Mouse (Mus musculus) midbrain, embryonic 13.5 days (tissue): Measurements from ENCODE around the gene Fuca1. TPM values are rescaled to one million over a fixed set of nuclear protein-coding genes. Genes with fewer than 3 reads are reported as not detected.

Source experiments
- ATAC-seq: fragments of 200-750 bp; cut with Nextera tagmentation; 2 replicates; pipeline ENCODE4 v1.8.0; 2017; ENCODE audit warnings: mild to moderate bottlenecking, moderate TSS enrichment, moderate library complexity
- H3K27ac ChIP-seq: fragments of 300-500 bp; sonication (generic); 2 replicates; pipeline ENCODE4 v1.5.1; 2015; ENCODE audit warnings: inconsistent platforms, mild to moderate bottlenecking, moderate library complexity
- H3K27me3 ChIP-seq: fragments of 300-500 bp; sonication (generic); 2 replicates; pipeline ENCODE4 v1.6.1; 2015; ENCODE audit warnings: mild to moderate bottlenecking, inconsistent platforms
- H3K36me3 ChIP-seq: fragments of 300-500 bp; sonication (generic); 2 replicates; pipeline ENCODE4 v1.6.1; 2015; ENCODE audit warnings: mild to moderate bottlenecking, inconsistent platforms
- H3K4me1 ChIP-seq: fragments of 300-500 bp; sonication (generic); replicated peaks from 2 replicates; pipeline ENCODE4 v1.6.1; 2015; ENCODE audit warnings: inconsistent platforms
- H3K4me2 ChIP-seq: fragments of 300-500 bp; sonication (generic); replicated peaks from 2 replicates; pipeline ENCODE4 v1.6.1; 2015; ENCODE audit warnings: moderate library complexity, mild to moderate bottlenecking, inconsistent platforms
- H3K4me3 ChIP-seq: fragments of 300-500 bp; sonication (generic); replicated peaks from 2 replicates; pipeline ENCODE4 v1.5.1; 2015; ENCODE audit warnings: mild to moderate bottlenecking, inconsistent platforms
- H3K9ac ChIP-seq: fragments of 300-500 bp; sonication (generic); replicated peaks from 2 replicates; pipeline ENCODE4 v1.6.1; 2015; ENCODE audit warnings: mild to moderate bottlenecking, inconsistent platforms
- H3K9me3 ChIP-seq: fragments of 300-500 bp; sonication (generic); 2 replicates; pipeline ENCODE4 v1.6.1; 2016; ENCODE audit warnings: mild to moderate bottlenecking, inconsistent platforms
- WGBS: fragments of 180-500 bp; shearing (Covaris S2); methylation state at CpG from one replicate; pipeline ENCODE4 v1.1.7; 2015; 5-methylcytosine and 5-hydroxymethylcytosine counted together
- polyA plus RNA-seq: library from polyadenylated mRNA; unstranded; fragments of >200 nt; fragmentation: Nextera tagmentation; extraction: Ambion mirVana; gene quantifications from 2 replicates; pipeline ENCODE4 v1.2.1, GENCODE M21; 2015

Fuca1 gene
- polyA plus RNA-seq, 1 experiment from 2014 or later, result 49.5 TPM

- Histone ChIP-seq H3K27me3 (no peaks in the 10 kb centered on the region), H3K9me3 (no peaks in the 10 kb centered on the region), H3K4me2 (no peak overlapping the region), H3K4me3 (no peak overlapping the region), H3K36me3 (no peaks in the 10 kb centered on the region), H3K4me1 (no peaks in the 10 kb centered on the region), H3K27ac (no peak overlapping the region), H3K9ac (no peak overlapping the region)
- 71% methylated on average over 4 of the region's 4 CpGs for WGBS
- no peak for ATAC-seq
These were observed 27.7 kb upstream of the Fuca1 start for GRCm38 (mm10) chr4:135892884-135893283.

- Histone ChIP-seq H3K9ac (no peak within 1 kb of the TSS), H3K9me3 (no peaks in the 10 kb centered on the region), H3K27ac (no peak within 1 kb of the TSS), H3K4me3 (no peak within 1 kb of the TSS), H3K27me3 (no peaks in the 10 kb centered on the region), H3K4me2 (no peak within 1 kb of the TSS), H3K4me1 (no peaks in the 10 kb centered on the region), H3K36me3 (no peaks in the 10 kb centered on the region)
- ATAC-seq, result no peak
- 58% methylated on average over 8 of the region's 8 CpGs for WGBS
These were observed 25.4 kb upstream of the Fuca1 start, which contains the start of gene Cnr2 for GRCm38 (mm10) chr4:135895071-135895571. TSS of gene Cnr2 (plus strand) at chr4:135895394.

GRCm38 (mm10) chr4:135896157-135896556, 24.4 kb upstream of the Fuca1 start:
- Histone ChIP-seq H3K4me3 (no peak overlapping the region), H3K4me2 (no peak overlapping the region), H3K36me3 (no peaks in the 10 kb centered on the region), H3K9me3 (no peaks in the 10 kb centered on the region), H3K4me1 (no peaks in the 10 kb centered on the region), H3K27ac (no peak overlapping the region), H3K9ac (no peak overlapping the region), H3K27me3 (no peaks in the 10 kb centered on the region)
- no peak for ATAC-seq
- 78% methylated on average over 6 of the region's 6 CpGs for WGBS

- H3K4me1 ChIP-seq, result no peaks in the 10 kb centered on the region
These were observed 22.0 kb upstream of the Fuca1 start for GRCm38 (mm10) chr4:135898380-135899049.

GRCm38 (mm10) chr4:135899050-135899448, 21.5 kb upstream of the Fuca1 start:
- Histone ChIP-seq H3K4me2 (no peak overlapping the region), H3K36me3 (no peaks in the 10 kb centered on the region), H3K9ac (no peak overlapping the region), H3K4me1 (no peaks in the 10 kb centered on the region), H3K9me3 (no peaks in the 10 kb centered on the region), H3K27me3 (no peaks in the 10 kb centered on the region), H3K4me3 (no peak overlapping the region), H3K27ac (no peak overlapping the region)
- ATAC-seq, result no peak
- 87% methylated on average over 7 of the region's 7 CpGs for WGBS

More at GRCm38 (mm10) chr4:135898380-135899049, 22.0 kb upstream of the Fuca1 start:
- Histone ChIP-seq H3K27ac (no peak overlapping the region), H3K36me3 (no peaks in the 10 kb centered on the region), H3K9me3 (no peaks in the 10 kb centered on the region), H3K4me2 (no peak overlapping the region), H3K9ac (no peak overlapping the region), H3K27me3 (no peaks in the 10 kb centered on the region), H3K4me3 (no peak overlapping the region)
- no peak for ATAC-seq
- 80% methylated on average over 9 of the region's 9 CpGs for WGBS

GRCm38 (mm10) chr4:135900008-135900407, 20.5 kb upstream of the Fuca1 start:
- no peak for ATAC-seq
- no peaks in the 10 kb centered on the region for H3K4me1 ChIP-seq
- 79% methylated on average over 5 of the region's 5 CpGs for WGBS

GRCm38 (mm10) chr4:135902606-135903242, 17.8 kb upstream of the Fuca1 start:
- H3K27me3 ChIP-seq, result no peaks in the 10 kb centered on the region
- H3K4me3 ChIP-seq, result no peak overlapping the region
- no peak overlapping the region for H3K27ac ChIP-seq
- no peaks in the 10 kb centered on the region for H3K9me3 ChIP-seq
- WGBS, result 89% methylated on average over 4 of the region's 4 CpGs
- H3K36me3 ChIP-seq, result no peaks in the 10 kb centered on the region
- no peak for ATAC-seq
- no peak overlapping the region for H3K9ac ChIP-seq
- H3K4me1 ChIP-seq, result no peaks in the 10 kb centered on the region
- H3K4me2 ChIP-seq, result no peak overlapping the region

More at GRCm38 (mm10) chr4:135900008-135900407, 20.5 kb upstream of the Fuca1 start:
- no peak overlapping the region for H3K9ac ChIP-seq
- H3K27me3 ChIP-seq, result no peaks in the 10 kb centered on the region
- no peaks in the 10 kb centered on the region for H3K36me3 ChIP-seq
- no peak overlapping the region for H3K27ac ChIP-seq
- H3K4me2 ChIP-seq, result no peak overlapping the region
- no peak overlapping the region for H3K4me3 ChIP-seq
- no peaks in the 10 kb centered on the region for H3K9me3 ChIP-seq

GRCm38 (mm10) chr4:135904810-135905209, 15.7 kb upstream of the Fuca1 start:
- no peaks in the 10 kb centered on the region for H3K36me3 ChIP-seq
- no peaks in the 10 kb centered on the region for H3K27me3 ChIP-seq
- H3K4me1 ChIP-seq, result no peaks in the 10 kb centered on the region
- H3K9ac ChIP-seq, result no peak overlapping the region
- no peak for ATAC-seq
- no peak overlapping the region for H3K4me2 ChIP-seq
- H3K27ac ChIP-seq, result no peak overlapping the region
- H3K9me3 ChIP-seq, result no peaks in the 10 kb centered on the region
- WGBS, result 53% methylated on average over 1 of the region's 1 CpGs
- no peak overlapping the region for H3K4me3 ChIP-seq

- H3K27ac ChIP-seq, result no peak overlapping the region
- H3K9me3 ChIP-seq, result no peaks in the 10 kb centered on the region
- WGBS, result 90% methylated on average over 3 of the region's 3 CpGs
- H3K9ac ChIP-seq, result no peak overlapping the region
- ATAC-seq, result no peak
- H3K4me2 ChIP-seq, result no peak overlapping the region
- H3K27me3 ChIP-seq, result no peaks in the 10 kb centered on the region
- no peak overlapping the region for H3K4me3 ChIP-seq
- H3K36me3 ChIP-seq, result no peaks in the 10 kb centered on the region
- no peaks in the 10 kb centered on the region for H3K4me1 ChIP-seq
These were observed 13.9 kb upstream of the Fuca1 start for GRCm38 (mm10) chr4:135906633-135907032.

GRCm38 (mm10) chr4:135909326-135910066, 11.0 kb upstream of the Fuca1 start:
- Histone ChIP-seq H3K4me2 (no peak overlapping the region), H3K9ac (no peak overlapping the region), H3K4me1 (peaks cover 12% of the 10 kb centered on the region), H3K9me3 (no peaks in the 10 kb centered on the region), H3K4me3 (no peak overlapping the region), H3K27ac (no peak overlapping the region), H3K27me3 (no peaks in the 10 kb centered on the region), H3K36me3 (no peaks in the 10 kb centered on the region)
- ATAC-seq, result no peak
- WGBS, result 79% methylated on average over 13 of the region's 13 CpGs

GRCm38 (mm10) chr4:135911531-135911930, 9.0 kb upstream of the Fuca1 start:
- Histone ChIP-seq H3K27me3 (no peaks in the 10 kb centered on the region), H3K4me3 (no peak overlapping the region), H3K36me3 (no peaks in the 10 kb centered on the region), H3K9ac (no peak overlapping the region), H3K4me2 (no peak overlapping the region), H3K9me3 (no peaks in the 10 kb centered on the region), H3K27ac (no peak overlapping the region), H3K4me1 (peaks cover 12% of the 10 kb centered on the region)
- 72% methylated on average over 7 of the region's 7 CpGs for whole genome bisulfite sequencing
- ATAC-seq, result no peak

- Histone ChIP-seq H3K9ac (no peak overlapping the region), H3K36me3 (no peaks in the 10 kb centered on the region), H3K9me3 (no peaks in the 10 kb centered on the region), H3K4me1 (peaks cover 12% of the 10 kb centered on the region), H3K27ac (peak overlapping the region; percentile 20; the same call in 1 of the 2 replicates), H3K4me3 (no peak overlapping the region), H3K27me3 (no peaks in the 10 kb centered on the region), H3K4me2 (no peak overlapping the region)
- WGBS, result 59% methylated on average over 3 of the region's 3 CpGs
- ATAC-seq, result no peak
These were observed 8.4 kb upstream of the Fuca1 start for GRCm38 (mm10) chr4:135912164-135912563.
